Mouse (Mus musculus) hematopoietic stem cell, adult 5-6 weeks (primary cell): ENCODE results near the gene Sun2. TPM values are rescaled to one million over a fixed set of nuclear protein-coding genes. Genes with fewer than 3 reads are reported as not detected.

Experiments
- ATAC-seq, 2 experiments: fragments of 125-278 bp in 1 of 2; replicated peaks in 1 of 2; 2 replicates each; pipeline ENCODE4 v1.8.0; 2016 to 2017; ENCODE audit warnings: inconsistent platforms in 2 of 2, mild to moderate bottlenecking in 2 of 2, moderate number of reproducible peaks in 2 of 2, low read depth in 1 of 2, moderate TSS enrichment in 1 of 2; ENCODE audit not compliant: low FRiP score in 2 of 2, poor library complexity in 2 of 2, severe bottlenecking in 2 of 2, insufficient read depth in 1 of 2, low TSS enrichment in 1 of 2
- total RNA-seq: library from RNA; stranded (forward); fragments of 172-1452, 232-1000 nt; gene quantifications from 2 replicates; pipeline ENCODE4 v1.2.3, GENCODE M21; 2017

The Sun2 gene
- total RNA-seq, 1 experiment from 2014 or later, result 110 TPM

- ATAC-seq, result no peak
Observed at GRCm38 (mm10) chr15:79697011-79697410, 45.3 kb downstream of the Sun2 start.

- ATAC-seq, result no peak
Observed at GRCm38 (mm10) chr15:79696508-79696907, 45.8 kb downstream of the Sun2 start.

- no peak for ATAC-seq
Observed at GRCm38 (mm10) chr15:79695516-79695915, 46.8 kb downstream of the Sun2 start.

- peak; percentile 33 to 38; a peak in 3 of 4 replicates for ATAC-seq
Observed at GRCm38 (mm10) chr15:79694512-79694911, 47.8 kb downstream of the Sun2 start.

GRCm38 (mm10) chr15:79693740-79694139, 48.6 kb downstream of the Sun2 start:
- ATAC-seq, result peak in 1 of 2 experiments; percentile 8; a peak in 1 of 4 replicates

- no peak for ATAC-seq
Observed at GRCm38 (mm10) chr15:79692334-79692733, 50.0 kb downstream of the Sun2 start.

GRCm38 (mm10) chr15:79691023-79691508, 51.3 kb downstream of the Sun2 start:
- no peak for ATAC-seq

- ATAC-seq, result peak; percentile 80 to 85
Observed at GRCm38 (mm10) chr15:79690426-79691022, 51.8 kb downstream of the Sun2 start, which contains the start of gene Gtpbp1. Gene Gtpbp1 (plus strand): TSS chr15:79690845.

- ATAC-seq, result no peak
Observed at GRCm38 (mm10) chr15:79689662-79690425, 52.5 kb downstream of the Sun2 start.

- ATAC-seq, result no peak
Observed at GRCm38 (mm10) chr15:79688268-79688956, 53.9 kb downstream of the Sun2 start.

GRCm38 (mm10) chr15:79687646-79688267, 54.6 kb downstream of the Sun2 start, which contains the start of gene Josd1:
Gene Josd1 (minus strand): TSS chr15:79687919.
- ATAC-seq, result peak; percentile 55 to 68

- ATAC-seq, result no peak
Observed at GRCm38 (mm10) chr15:79687175-79687574, 55.2 kb downstream of the Sun2 start.

GRCm38 (mm10) chr15:79686046-79686869, 56.1 kb downstream of the Sun2 start:
- no peak for ATAC-seq

GRCm38 (mm10) chr15:79685141-79685641, 57.1 kb downstream of the Sun2 start:
- ATAC-seq, result no peak

GRCm38 (mm10) chr15:79684616-79685015, 57.7 kb downstream of the Sun2 start:
- ATAC-seq, result no peak

- ATAC-seq, result no peak
Observed at GRCm38 (mm10) chr15:79683707-79684465, 58.5 kb downstream of the Sun2 start.
